Mouse (Mus musculus) layer of hippocampus, adult 6 months (tissue): ENCODE data around the gene BC051665. TPM values are rescaled to one million over a fixed set of nuclear protein-coding genes. Genes with fewer than 3 reads are reported as not detected.

Experiments used
- long read RNA-seq, 2 experiments: library from polyadenylated mRNA; unstranded; transcript quantifications; one replicate each; pipeline ENCODE4 v2.0.0; 2019 to 2020
- polyA plus RNA-seq: library from polyadenylated mRNA; unstranded; fragments of <200 nt; fragmentation: Nextera tagmentation; gene quantifications from 2 replicates; pipeline ENCODE4 v1.2.3, GENCODE M21; 2021

The BC051665 gene
- polyA plus RNA-seq: not detected in 2 replicates
- long read RNA-seq, experiment 1: 0 reads
- long read RNA-seq, experiment 2: 0 reads

GRCm38 (mm10) chr13:60786264-60786663, at the start of gene BC051665:
TSS of gene BC051665 (minus strand) at chr13:60786364.

GRCm38 (mm10) chr13:60802749-60803148, 16.6 kb upstream of the BC051665 start, which contains the start of gene Ctsll3:
TSS of gene Ctsll3 (minus strand) at chr13:60802849.

Other genes starting within 250 kb of the BC051665 start
- 17.3 and 19.8 TPM in 2 replicates for gene Dapk1, start 184.4 kb downstream of the BC051665 start, polyA plus RNA-seq
- gene Ctsll3, start 16.5 kb upstream of the BC051665 start, polyA plus RNA-seq: not detected in 2 replicates
- gene 4930486L24Rik, start 78.1 kb upstream of the BC051665 start, polyA plus RNA-seq: 0.10 and 0.21 TPM in 2 replicates
- not detected in 2 replicates for gene Gm49392, start 110.5 kb upstream of the BC051665 start, polyA plus RNA-seq
- gene Ctla2b, start 111.1 kb upstream of the BC051665 start, polyA plus RNA-seq: 0.67 and 0.69 TPM in 2 replicates
- not detected in 2 replicates for gene Tpbpb, start 118.5 kb upstream of the BC051665 start, polyA plus RNA-seq
- not detected in 2 replicates for gene Gm49393, start 149.2 kb upstream of the BC051665 start, polyA plus RNA-seq
- 0.69 and 1.3 TPM in 2 replicates for gene Gm49391, start 150.2 kb upstream of the BC051665 start, polyA plus RNA-seq
- 10.7 and 14.2 TPM in 2 replicates for gene Ctla2a, start 150.3 kb upstream of the BC051665 start, polyA plus RNA-seq
- not detected in 2 replicates for gene Tpbpa, start 155.6 kb upstream of the BC051665 start, polyA plus RNA-seq
- not detected in 2 replicates for gene Ctsj, start 219.6 kb upstream of the BC051665 start, polyA plus RNA-seq